Mouse (Mus musculus): ENCODE results near the gene Cacna2d4.
A peak's percentile ranks its signal among the peaks of the same experiment; 100 is the strongest.

Gene Cacna2d4

GRCm38 (mm10) chr6:119220297-119220696 is 16.0 kb upstream of the Cacna2d4 start:
- peak; percentile 46 to 47 for DNase-seq (ENCODE audit: low spot score in 2 of 2)

GRCm38 (mm10) chr6:119224451-119225195 is 11.7 kb upstream of the Cacna2d4 start:
- DNase-seq (ENCODE audit: low spot score in 2 of 2): no peak

GRCm38 (mm10) chr6:119225226-119225625 is 11.1 kb upstream of the Cacna2d4 start:
- DNase-seq (ENCODE audit: low spot score in 2 of 2): no peak

GRCm38 (mm10) chr6:119225731-119226130 is 10.6 kb upstream of the Cacna2d4 start:
- DNase-seq (ENCODE audit: low spot score in 2 of 2): no peak

GRCm38 (mm10) chr6:119227001-119227400 is 9.3 kb upstream of the Cacna2d4 start:
- no peak for DNase-seq (ENCODE audit: low spot score in 2 of 2)

GRCm38 (mm10) chr6:119228861-119229603 is 7.3 kb upstream of the Cacna2d4 start:
- DNase-seq (ENCODE audit: low spot score in 2 of 2): no peak

- DNase-seq (ENCODE audit: low spot score in 2 of 2): no peak
Observed at GRCm38 (mm10) chr6:119233066-119233465, 3.3 kb upstream of the Cacna2d4 start.

- DNase-seq (ENCODE audit: low spot score in 2 of 2): no peak
Observed at GRCm38 (mm10) chr6:119235441-119235840, 885 bp upstream of the Cacna2d4 start.

- DNase-seq (ENCODE audit: low spot score in 2 of 2): no peak
Observed at GRCm38 (mm10) chr6:119237427-119237989, 1.2 kb downstream of the Cacna2d4 start.

GRCm38 (mm10) chr6:119239341-119240005 is 3.1 kb downstream of the Cacna2d4 start:
- DNase-seq (ENCODE audit: low spot score in 2 of 2): no peak

GRCm38 (mm10) chr6:119240256-119240655 is 3.9 kb downstream of the Cacna2d4 start:
- DNase-seq (ENCODE audit: low spot score in 2 of 2): no peak

GRCm38 (mm10) chr6:119240871-119241705 is 4.8 kb downstream of the Cacna2d4 start:
- no peak for DNase-seq (ENCODE audit: low spot score in 2 of 2)

- DNase-seq (ENCODE audit: low spot score in 2 of 2): no peak
Observed at GRCm38 (mm10) chr6:119246082-119246481, 9.8 kb downstream of the Cacna2d4 start.

- DNase-seq (ENCODE audit: low spot score in 2 of 2): no peak
Observed at GRCm38 (mm10) chr6:119248578-119248977, 12.3 kb downstream of the Cacna2d4 start.

GRCm38 (mm10) chr6:119249726-119250125 is 13.4 kb downstream of the Cacna2d4 start:
- no peak for DNase-seq (ENCODE audit: low spot score in 2 of 2)

GRCm38 (mm10) chr6:119251704-119252103 is 15.4 kb downstream of the Cacna2d4 start:
- no peak for DNase-seq (ENCODE audit: low spot score in 2 of 2)

GRCm38 (mm10) chr6:119276713-119277112 is 40.4 kb downstream of the Cacna2d4 start:
- DNase-seq (ENCODE audit: low spot score in 2 of 2): no peak

GRCm38 (mm10) chr6:119280761-119281160 is 44.4 kb downstream of the Cacna2d4 start:
- DNase-seq (ENCODE audit: low spot score in 2 of 2): no peak

- no peak for DNase-seq (ENCODE audit: low spot score in 2 of 2)
Observed at GRCm38 (mm10) chr6:119301310-119301709, 65.0 kb downstream of the Cacna2d4 start.

- no peak for DNase-seq (ENCODE audit: low spot score in 2 of 2)
Observed at GRCm38 (mm10) chr6:119303331-119303730, 67.0 kb downstream of the Cacna2d4 start.

- no peak for DNase-seq (ENCODE audit: low spot score in 2 of 2)
Observed at GRCm38 (mm10) chr6:119307867-119308413, 71.6 kb downstream of the Cacna2d4 start.

Measured in natural killer cell, adult 2 months (primary cell).